Mouse (Mus musculus): ENCODE measurements around the gene Sit1. TPM values are rescaled to one million over a fixed set of nuclear protein-coding genes. Genes with fewer than 3 reads are reported as not detected.
"Not testable (repeated sequence)": the region's sequence is repeated elsewhere in the genome, so short reads cannot be mapped to it uniquely, and the experiment has no call there.

Gene Sit1
- total RNA-seq, 2 experiments from 2014 or later, result not detected

- DNase-seq (ENCODE audit: low spot score), result no peak
- intact Hi-C loops (cut with DNase I), result no loop called here
Observed at GRCm38 (mm10) chr4:43503506-43503905, 20.0 kb upstream of the Sit1 start.

DNA sequence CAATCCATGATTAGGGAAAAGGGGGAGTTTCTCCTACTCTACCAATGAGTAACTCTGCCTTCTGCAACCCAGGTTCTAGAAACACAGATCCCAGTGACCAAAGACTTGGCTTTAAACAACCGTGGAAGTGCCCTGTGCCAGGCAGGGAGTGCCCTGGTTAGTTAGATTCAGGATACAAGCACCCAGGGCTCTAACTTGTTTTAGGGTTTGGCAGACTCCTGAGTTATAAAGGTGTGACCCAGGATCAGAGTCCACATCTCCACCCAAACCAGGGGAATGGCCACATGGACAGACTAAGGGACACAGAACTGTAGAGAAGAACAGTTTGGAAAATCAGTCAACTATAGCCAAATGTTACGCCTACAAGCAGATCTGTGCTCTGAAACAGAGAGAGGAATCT lies 19.5 kb upstream of the Sit1 start:
- DNase-seq (ENCODE audit: low spot score), result no peak
- intact Hi-C loops (cut with DNase I), result no loop called here

- intact Hi-C loops (cut with DNase I), result no loop called here
- DNase-seq (ENCODE audit: low spot score), result peak; percentile 59
Observed at GRCm38 (mm10) chr4:43499407-43500333, 16.1 kb upstream of the Sit1 start, which contains the start of gene Arhgef39. Gene Arhgef39, minus strand, starts transcription at chr4:43499695.

GRCm38 (mm10) chr4:43498983-43499382 lies 15.4 kb upstream of the Sit1 start:
- intact Hi-C loops (cut with DNase I), result no loop called here
- no peak for DNase-seq (ENCODE audit: low spot score)

DNA sequence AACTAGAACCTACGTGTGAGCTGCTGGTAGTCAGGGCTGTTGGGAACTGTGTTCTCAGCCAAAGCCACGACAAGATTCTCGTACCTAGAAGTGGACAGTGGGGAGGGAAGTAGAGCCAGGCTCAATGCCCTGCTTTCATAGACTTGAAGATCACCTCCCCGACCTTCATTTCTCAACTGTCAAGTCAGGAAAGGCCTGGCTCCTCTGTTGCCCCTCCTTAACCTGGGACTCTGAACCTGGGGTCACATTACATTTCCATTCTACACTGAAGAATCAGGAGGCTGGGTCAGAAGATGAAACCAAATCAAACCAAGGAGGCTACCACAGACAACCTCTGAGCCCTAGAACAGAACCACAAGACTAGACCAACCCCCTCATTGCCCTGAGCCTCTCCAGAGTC lies 14.4 kb upstream of the Sit1 start:
- intact Hi-C loops (cut with DNase I), result no loop called here
- DNase-seq (ENCODE audit: low spot score), result no peak

DNA sequence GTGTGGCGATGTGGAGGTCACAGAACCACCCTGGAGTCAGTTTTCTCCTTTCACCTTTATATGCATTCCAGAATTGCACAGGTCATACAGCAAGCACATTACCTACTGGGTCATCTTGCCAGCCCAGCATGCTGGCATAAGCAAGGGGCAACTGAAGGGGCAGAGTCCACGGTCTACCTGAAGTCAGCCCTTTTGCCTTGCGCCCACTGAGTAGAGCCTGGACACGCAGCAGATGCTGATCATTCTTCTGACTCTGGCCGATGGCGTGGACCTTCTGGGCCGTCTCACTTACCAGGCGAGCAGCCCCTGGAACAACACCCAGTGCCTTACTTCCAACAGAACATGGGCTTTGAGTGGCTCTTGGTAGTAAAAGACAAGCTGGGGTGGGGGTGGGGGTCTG lies 13.9 kb upstream of the Sit1 start:
- intact Hi-C loops (cut with DNase I), result no loop called here
- DNase-seq (ENCODE audit: low spot score), result no peak

DNA sequence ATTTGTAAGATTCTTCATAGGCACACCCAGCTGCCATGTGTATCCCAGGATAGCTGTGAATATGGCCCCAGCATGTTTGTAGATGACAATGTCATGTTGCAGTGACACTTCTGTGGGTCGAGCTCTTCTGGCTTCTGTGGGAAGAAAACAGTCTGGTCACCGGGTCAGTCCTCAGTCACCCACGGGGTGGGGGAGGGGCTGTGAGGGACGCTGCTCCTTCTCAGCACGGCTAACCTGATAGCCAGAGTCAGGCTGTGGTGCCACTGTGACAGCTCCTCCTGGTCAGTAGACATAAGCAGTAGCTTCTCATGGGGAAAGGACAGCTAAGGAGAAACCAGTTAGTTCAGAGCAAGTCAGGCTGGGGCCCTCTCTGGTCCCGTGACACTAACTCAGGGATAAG lies 13.1 kb upstream of the Sit1 start:
- intact Hi-C loops (cut with DNase I), result no loop called here
- DNase-seq (ENCODE audit: low spot score), result no peak

- intact Hi-C loops (cut with DNase I), result no loop called here
- no peak for DNase-seq (ENCODE audit: low spot score)
Observed at GRCm38 (mm10) chr4:43493846-43494240, 10.3 kb upstream of the Sit1 start.

DNA sequence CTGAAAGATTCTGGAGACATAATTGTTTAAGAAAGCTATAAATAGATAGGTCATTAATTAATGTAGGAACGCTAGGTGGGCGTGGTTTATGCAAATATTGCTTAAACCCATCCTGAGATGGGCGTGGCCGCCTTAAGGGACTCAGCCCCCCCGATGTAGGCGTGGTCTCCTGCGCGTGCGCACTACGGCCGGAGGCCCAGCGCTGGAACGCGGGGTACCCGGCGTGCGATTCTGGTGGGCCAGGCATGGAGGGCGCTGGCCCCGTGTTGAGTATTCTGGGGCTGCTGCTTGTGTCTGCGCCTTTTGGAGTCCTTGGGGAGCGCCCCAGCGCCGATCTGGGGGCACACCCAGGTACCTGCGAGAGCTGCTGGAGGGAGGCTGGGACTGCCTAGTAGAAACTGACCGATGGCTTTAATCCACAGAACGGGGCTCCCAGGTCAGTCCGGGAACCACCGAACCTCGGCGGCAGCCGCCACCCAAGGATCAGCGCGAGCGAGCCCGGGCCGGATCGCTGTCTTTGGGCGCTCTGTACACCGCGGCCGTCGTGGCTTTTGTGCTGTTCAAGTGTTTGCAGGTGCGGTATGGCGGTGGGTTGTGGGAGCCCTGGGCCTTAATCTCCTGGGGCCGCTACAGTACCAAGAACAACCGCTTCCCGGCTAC lies 9.8 kb upstream of the Sit1 start:
- DNase-seq (ENCODE audit: low spot score), result peak; percentile 93
- intact Hi-C loops (cut with DNase I), result no loop called here

DNA sequence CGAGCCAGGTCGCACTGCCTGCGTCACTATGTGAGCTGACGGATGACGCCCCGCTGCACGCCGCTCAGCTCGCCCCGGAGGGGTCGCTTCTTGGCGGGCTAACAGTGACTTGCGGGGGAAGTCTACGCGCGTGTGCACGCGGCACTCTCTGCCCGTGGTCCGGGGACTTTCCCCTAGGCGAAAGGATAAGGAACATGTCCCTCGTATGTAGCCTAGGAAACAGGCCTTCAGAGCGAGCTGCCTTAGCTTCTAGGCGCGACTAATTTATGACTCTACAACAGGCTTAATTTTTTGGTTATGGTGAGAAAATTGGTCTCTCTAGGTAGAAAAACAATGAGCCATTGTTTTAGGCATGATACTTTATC lies 9.3 kb upstream of the Sit1 start, which contains the start of gene Ccdc107:
Gene Ccdc107, plus strand, starts transcription at position 80 of the 365 bp plus-strand sequence.
- peak; percentile 92 for DNase-seq (ENCODE audit: low spot score)
- intact Hi-C loops (cut with DNase I), result no loop called here

DNA sequence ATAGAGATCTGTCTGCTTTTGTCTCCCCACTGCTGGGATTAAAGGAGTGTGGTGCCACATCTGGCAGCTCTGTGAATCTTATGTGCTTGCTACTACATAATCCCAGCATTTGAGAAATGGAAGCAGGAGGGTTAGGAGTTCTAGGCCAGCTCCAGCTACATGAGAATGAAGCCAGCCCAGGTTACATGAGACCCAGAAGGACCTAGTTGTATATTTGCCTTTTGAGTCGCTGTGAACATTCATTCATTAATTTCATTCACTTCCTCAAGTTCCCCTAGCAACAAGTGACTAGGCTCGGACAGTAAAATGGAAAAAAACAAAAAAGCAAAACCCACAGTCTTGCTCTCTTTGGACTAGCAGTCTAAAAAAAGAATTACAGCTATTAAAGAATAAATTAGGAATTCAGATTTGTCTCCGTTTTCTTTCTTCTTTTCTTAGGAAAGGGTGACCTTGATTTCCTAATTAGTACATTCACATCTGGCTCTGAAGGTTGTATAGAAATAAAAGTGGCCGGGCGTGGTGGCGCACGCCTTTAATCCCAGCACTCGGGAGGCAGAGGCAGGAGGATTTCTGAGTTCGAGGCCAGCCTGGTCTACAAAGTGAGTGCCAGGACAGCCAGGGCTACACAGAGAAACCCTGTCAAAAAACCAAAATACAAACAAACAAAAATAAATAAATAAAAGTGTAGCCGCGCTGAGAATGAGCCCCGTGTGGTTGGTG lies 8.7 kb upstream of the Sit1 start:
- intact Hi-C loops (cut with DNase I), result no loop called here
- DNase-seq (ENCODE audit: low spot score), result no peak

GRCm38 (mm10) chr4:43490801-43491200 lies 7.3 kb upstream of the Sit1 start:
- DNase-seq (ENCODE audit: low spot score), result no peak
- intact Hi-C loops (cut with DNase I), result no loop called here

GRCm38 (mm10) chr4:43489611-43490010 lies 6.1 kb upstream of the Sit1 start:
- intact Hi-C loops (cut with DNase I), result loop anchor here (1.0 kb wide), 1 partner anchor 68 kb away; no protein-coding TSS in a partner anchor
- no peak for DNase-seq (ENCODE audit: low spot score)

DNA sequence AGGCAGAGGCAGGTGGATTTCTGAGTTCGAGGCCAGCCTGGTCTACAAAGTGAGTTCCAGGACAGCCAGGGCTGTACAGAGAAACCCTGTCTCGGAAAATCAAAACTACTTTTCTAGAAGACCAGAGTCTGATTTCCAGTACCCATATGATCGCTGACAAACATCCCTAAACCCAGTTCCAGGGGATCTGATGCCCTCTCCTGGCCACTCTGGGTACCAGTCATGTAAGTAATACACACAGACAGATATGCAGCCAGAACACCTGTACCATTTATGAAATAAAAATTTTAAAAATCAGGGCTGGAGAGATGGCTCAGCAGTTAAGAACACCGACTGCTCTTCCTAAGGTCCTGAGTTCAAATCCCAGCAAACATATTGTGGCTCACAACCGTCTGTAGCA lies 2.1 kb upstream of the Sit1 start:
- intact Hi-C loops (cut with DNase I); DNase-seq (ENCODE audit: low spot score): not testable (repeated sequence)

- DNase-seq (ENCODE audit: low spot score), result no peak
- intact Hi-C loops (cut with DNase I), result no loop called here
Observed at GRCm38 (mm10) chr4:43482591-43482990, 943 bp downstream of the Sit1 start.

DNA sequence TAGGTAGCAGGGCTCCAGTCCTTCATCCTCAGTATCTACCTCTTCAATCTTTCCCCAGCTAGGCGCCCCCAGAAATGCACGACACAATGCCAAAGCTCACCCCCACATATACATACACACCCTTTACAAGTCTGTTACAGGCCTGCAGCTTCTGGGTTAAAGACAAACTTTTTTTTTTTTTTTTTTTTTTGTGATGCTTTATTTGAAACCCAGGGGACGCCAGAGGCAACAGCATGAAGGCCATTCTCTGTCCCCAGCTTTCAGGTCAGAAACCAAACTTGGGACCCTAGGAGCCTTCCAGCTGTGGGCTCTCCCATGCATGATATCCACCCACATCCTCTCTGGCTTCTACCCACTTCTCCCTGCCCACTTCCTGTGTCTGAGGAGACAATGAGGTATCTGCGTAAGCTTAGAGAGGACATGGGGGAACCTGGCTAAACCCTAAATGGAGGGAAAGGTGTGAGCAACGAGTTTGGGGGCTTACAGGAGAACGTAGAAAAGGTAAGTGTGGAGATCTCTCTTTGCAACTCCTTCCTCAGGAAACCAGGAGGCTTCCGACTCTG lies 1.6 kb downstream of the Sit1 start:
- intact Hi-C loops (cut with DNase I), result no loop called here
- DNase-seq (ENCODE audit: low spot score), result no peak

DNA sequence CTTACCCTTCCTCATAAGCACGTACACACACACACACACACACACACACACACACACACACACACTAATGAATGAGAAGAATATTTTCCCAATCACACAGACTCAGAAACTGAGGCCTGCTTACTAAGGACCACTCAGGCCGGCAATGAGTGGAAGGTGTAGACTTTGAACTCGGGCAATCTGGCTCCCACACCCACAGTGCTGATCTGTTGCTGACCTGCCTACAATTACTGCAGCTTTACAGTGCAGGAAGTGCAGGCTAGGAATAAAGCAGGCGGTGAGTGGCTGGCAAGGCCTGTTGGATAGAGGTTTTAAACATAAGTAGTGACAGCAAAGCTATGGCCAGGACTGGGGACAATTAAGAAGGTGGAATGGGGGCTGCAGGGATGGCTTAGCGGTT lies 2.5 kb downstream of the Sit1 start:
- DNase-seq (ENCODE audit: low spot score), result no peak
- intact Hi-C loops (cut with DNase I), result no loop called here

GRCm38 (mm10) chr4:43478906-43479832 lies 4.4 kb downstream of the Sit1 start:
- intact Hi-C loops (cut with DNase I), result loop anchor here (2.0 to 5.0 kb wide), 2 partner anchors 34 to 212 kb away; partner anchors contain the start of gene Atp8b5

GRCm38 (mm10) chr4:43478534-43478858 lies 5.0 kb downstream of the Sit1 start:
- intact Hi-C loops (cut with DNase I), result loop anchor here (2.0 to 5.0 kb wide), 2 partner anchors 34 to 211 kb away; partner anchors contain the start of gene Atp8b5
- DNase-seq (ENCODE audit: low spot score), result no peak

More at GRCm38 (mm10) chr4:43478906-43479832, 4.4 kb downstream of the Sit1 start:
- no peak for DNase-seq (ENCODE audit: low spot score)

Measured in heart, postnatal 25 days (tissue).